Mouse (Mus musculus) kidney, postnatal 0 days (tissue): ENCODE data around the gene Mta2. TPM values are rescaled to one million over a fixed set of nuclear protein-coding genes. Genes with fewer than 3 reads are reported as not detected.

Source experiments
- ATAC-seq: fragments of 200-750 bp; cut with Nextera tagmentation; replicated peaks from 2 replicates; pipeline ENCODE4 v1.8.0; 2017; ENCODE audit warnings: low read depth, moderate number of reproducible peaks, moderate TSS enrichment, moderate library complexity; ENCODE audit not compliant: low FRiP score
- DNase-seq: peaks from one replicate; pipeline ENCODE4 v3.0.0-alpha.2; 2016; ENCODE audit warnings: low spot score
- H3K27ac ChIP-seq: fragments of 300-500 bp; sonication (generic); 2 replicates; pipeline ENCODE4 v1.5.1; 2014; ENCODE audit warnings: mild to moderate bottlenecking
- H3K27me3 ChIP-seq: fragments of 300-500 bp; sonication (generic); 2 replicates; pipeline ENCODE4 v1.6.1; 2014; ENCODE audit warnings: low read length, mixed read lengths; ENCODE audit not compliant: insufficient read depth
- H3K36me3 ChIP-seq: fragments of 300-500 bp; sonication (generic); 2 replicates; pipeline ENCODE4 v1.6.1; 2014; ENCODE audit warnings: low read length, mixed read lengths; ENCODE audit not compliant: insufficient read depth
- H3K4me1 ChIP-seq: fragments of 300-500 bp; sonication (generic); replicated peaks from 2 replicates; pipeline ENCODE4 v1.6.1; 2014; ENCODE audit warnings: antibody characterized with exemption, low read length, mixed read lengths; ENCODE audit not compliant: insufficient read depth
- H3K4me2 ChIP-seq: fragments of 300-500 bp; sonication (generic); 2 replicates; pipeline ENCODE4 v1.6.1; 2014; ENCODE audit warnings: mild to moderate bottlenecking, low read length, moderate library complexity, mixed read lengths
- H3K4me3 ChIP-seq: fragments of 300-500 bp; sonication (generic); replicated peaks from 2 replicates; pipeline ENCODE4 v1.5.1; 2014; ENCODE audit warnings: low read depth, low read length
- H3K9ac ChIP-seq: fragments of 300-500 bp; sonication (generic); 2 replicates; pipeline ENCODE4 v1.6.1; 2014; ENCODE audit warnings: low read depth, low read length
- H3K9me3 ChIP-seq: fragments of 300-500 bp; sonication (generic); replicated peaks from 2 replicates; pipeline ENCODE4 v1.6.1; 2016; ENCODE audit warnings: low read length, inconsistent platforms, mixed read lengths
- CTCF ChIP-seq: IDR thresholded peaks from 2 replicates; pipeline ENCODE4 v1.5.1; 2016; ENCODE audit warnings: antibody characterized with exemption, low read depth, mild to moderate bottlenecking, moderate library complexity
- WGBS: fragments of 180-500 bp; shearing (Covaris S2); extraction: QIAGEN DNeasy Blood & Tissue Kit; methylation state at CpG from one replicate; pipeline ENCODE4 v1.1.7; 2014; 5-methylcytosine and 5-hydroxymethylcytosine counted together
- polyA plus RNA-seq: library from polyadenylated mRNA; unstranded; fragments of >200 nt; fragmentation: Nextera tagmentation; extraction: Ambion mirVana; gene quantifications from 2 replicates; pipeline ENCODE4 v1.2.1, GENCODE M21; 2015

Mta2 gene
- polyA plus RNA-seq, 1 experiment from 2014 or later = 103 TPM

GRCm38 (mm10) chr19:8954171-8954570, 12.5 kb downstream of the Mta2 start:
- no peaks in the 10 kb centered on the region for H3K4me1 ChIP-seq
- peak overlapping the region; percentile 80 for H3K4me2 ChIP-seq
- no peak for TF ChIP-seq CTCF
- no peaks in the 10 kb centered on the region for H3K27me3 ChIP-seq
- 4% methylated on average over 9 of the region's 9 CpGs for WGBS
- ATAC-seq (no peak), DNase-seq (no peak)
- H3K9me3 ChIP-seq = no peaks in the 10 kb centered on the region
- H3K36me3 ChIP-seq = peaks cover 39% of the 10 kb centered on the region
- peak overlapping the region; percentile 77 for H3K4me3 ChIP-seq
- H3K27ac ChIP-seq = peak overlapping the region; percentile 51; the same call in 1 of the 2 replicates
- peak overlapping the region; percentile 70 for H3K9ac ChIP-seq

DNA sequence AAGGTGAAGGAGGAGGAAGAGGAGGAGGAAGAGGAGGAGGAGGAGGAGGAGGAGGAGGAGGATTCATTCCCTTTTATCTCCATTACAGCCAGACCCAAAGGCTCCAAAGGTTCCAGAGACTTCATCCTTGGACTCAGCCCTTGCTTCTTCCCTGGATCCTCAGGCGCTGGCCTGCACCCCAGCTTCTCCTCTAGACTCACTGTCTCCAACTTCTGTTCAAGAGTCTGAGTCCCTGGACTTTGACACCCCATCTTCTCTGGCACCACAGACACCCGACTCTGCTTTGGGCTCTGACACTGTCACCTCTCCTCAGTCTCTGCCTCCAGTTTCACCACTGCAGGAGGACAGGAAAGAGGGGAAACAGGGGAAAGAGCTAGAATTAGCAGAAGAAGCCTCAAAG, 20.6 kb downstream of the Mta2 start:
- TF ChIP-seq CTCF = no peak
- Histone ChIP-seq H3K27me3 (no peaks in the 10 kb centered on the region), H3K9me3 (no peaks in the 10 kb centered on the region), H3K4me2 (no peak overlapping the region), H3K4me1 (no peaks in the 10 kb centered on the region), H3K4me3 (no peak overlapping the region), H3K36me3 (peaks cover 62% of the 10 kb centered on the region), H3K27ac (no peak overlapping the region), H3K9ac (no peak overlapping the region)
- DNase-seq (no peak), ATAC-seq (no peak)
- 89% methylated on average over 2 of the region's 2 CpGs for WGBS

- WGBS = 81% methylated on average over 11 of the region's 11 CpGs
- H3K9ac ChIP-seq = peak overlapping the region; percentile 9; the same call in 1 of the 2 replicates
- no peak for ATAC-seq
- H3K4me3 ChIP-seq = no peak overlapping the region
- H3K27me3 ChIP-seq = no peaks in the 10 kb centered on the region
- H3K9me3 ChIP-seq = no peaks in the 10 kb centered on the region
- DNase-seq = no peak
- H3K36me3 ChIP-seq = peaks cover 60% of the 10 kb centered on the region
- H3K4me1 ChIP-seq = 0 out of 2 replicates have a peak, but pooled peaks cover 5% of the 10 kb centered on the region
- H3K27ac ChIP-seq = peak overlapping the region; percentile 94; the same call in 1 of the 2 replicates
- no peak overlapping the region for H3K4me2 ChIP-seq
- TF ChIP-seq CTCF = no peak
Measured at GRCm38 (mm10) chr19:8965075-8965474, 23.4 kb downstream of the Mta2 start.

- TF ChIP-seq CTCF = no peak
- WGBS = 74% methylated on average over 8 of the region's 8 CpGs
- H3K9ac ChIP-seq = peak overlapping the region; percentile 61
- H3K36me3 ChIP-seq = peaks cover 60% of the 10 kb centered on the region
- H3K4me1 ChIP-seq = 0 out of 2 replicates have a peak, but pooled peaks cover 5% of the 10 kb centered on the region
- peak overlapping the region; percentile 89 for H3K4me3 ChIP-seq
- DNase-seq (no peak), ATAC-seq (no peak)
- H3K27ac ChIP-seq = peak overlapping the region; percentile 94
- no peaks in the 10 kb centered on the region for H3K9me3 ChIP-seq
- no peaks in the 10 kb centered on the region for H3K27me3 ChIP-seq
- peak overlapping the region; percentile 54 for H3K4me2 ChIP-seq
Measured at GRCm38 (mm10) chr19:8965771-8966170, 24.1 kb downstream of the Mta2 start.

DNA sequence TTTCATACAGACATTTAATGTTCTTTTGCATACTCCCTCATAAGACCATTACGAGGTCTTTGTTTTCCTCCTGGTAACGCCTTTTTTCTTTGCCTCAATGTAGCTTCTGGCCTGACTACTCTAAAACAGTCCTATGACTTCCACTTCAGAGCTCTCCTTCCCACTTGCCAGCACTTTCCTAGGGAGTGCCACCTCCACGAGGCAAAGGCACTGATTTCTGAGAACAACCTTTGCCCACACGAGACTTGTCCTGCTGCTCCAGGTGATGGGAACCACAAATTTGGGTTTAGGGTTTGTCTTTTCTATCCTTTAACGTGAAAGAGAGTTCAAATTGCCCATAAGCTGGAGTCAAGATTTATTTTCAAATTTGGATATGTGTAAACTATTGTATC, 24.5 kb downstream of the Mta2 start:
- Histone ChIP-seq H3K27ac (peak overlapping the region; percentile 94), H3K4me1 (0 out of 2 replicates have a peak, but pooled peaks cover 5% of the 10 kb centered on the region), H3K9ac (peak overlapping the region; percentile 61), H3K36me3 (peaks cover 64% of the 10 kb centered on the region), H3K4me2 (peak overlapping the region; percentile 54), H3K9me3 (no peaks in the 10 kb centered on the region), H3K4me3 (peak overlapping the region; percentile 89), H3K27me3 (no peaks in the 10 kb centered on the region)
- ATAC-seq (no peak), DNase-seq (peak; percentile 30)
- WGBS = 20% methylated on average over 5 of the region's 5 CpGs
- TF ChIP-seq CTCF = no peak

GRCm38 (mm10) chr19:8966590-8967372, 25.1 kb downstream of the Mta2 start, which contains the start of gene Eef1g:
Gene Eef1g, plus strand, starts transcription at chr19:8967041.
- Histone ChIP-seq H3K36me3 (peaks cover 64% of the 10 kb centered on the region), H3K4me1 (0 out of 2 replicates have a peak, but pooled peaks cover 5% of the 10 kb centered on the region), H3K9ac (peak within 1 kb of the TSS; percentile 94), H3K9me3 (no peaks in the 10 kb centered on the region), H3K4me2 (peak within 1 kb of the TSS; percentile 81), H3K27me3 (no peaks in the 10 kb centered on the region), H3K27ac (peak within 1 kb of the TSS; percentile 94), H3K4me3 (peak within 1 kb of the TSS; percentile 89)
- TF ChIP-seq CTCF = no peak
- peak; percentile 100 for DNase-seq
- peak; percentile 99 for ATAC-seq
- WGBS = under 1% methylated on average over 52 of the region's 52 CpGs
